Comparison of ENCODE assay signal across 8 mouse cellular contexts in the genomic region with DNA sequence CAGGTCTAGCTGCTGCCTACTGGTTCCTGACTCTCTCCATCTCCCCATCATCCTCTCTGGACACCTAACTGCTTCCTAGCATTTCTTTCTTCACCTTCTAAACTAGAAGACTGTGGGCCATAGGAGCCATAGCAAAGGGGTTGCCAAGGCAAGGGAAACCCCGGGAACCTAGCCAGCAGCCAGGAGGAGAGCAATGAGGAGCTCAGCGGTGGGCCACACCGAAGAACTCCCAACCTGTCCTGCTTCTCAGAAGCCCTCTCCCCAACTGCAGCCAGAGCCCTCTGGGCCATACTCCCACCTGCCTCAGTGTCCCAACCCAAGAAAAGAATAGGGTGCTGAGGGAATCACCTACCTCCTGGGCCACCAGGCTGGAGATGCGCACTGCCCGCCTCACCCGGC. TPM values are rescaled to one million over a fixed set of nuclear protein-coding genes. Genes with fewer than 3 reads are reported as not detected.
DNase-seq lines count a peak whose midpoint lies in the region; ATAC-seq and TF ChIP-seq lines count a peak whose summit lies in the region.
"Had no signal": no experiment of that assay in that cellular context is flagged by ENCODE, and none has a peak within 500 bp of the region (broad histone marks: within the 10 kb centered on the region; RNA-seq: fewer than 3 reads in every experiment).

No protein-coding gene starts in this region.

- intact Hi-C loops in gastrocnemius, postnatal 36 days (cut with DNase I), result no loop called here

- 0 out of 4 replicates have a peak overlapping the region, but pooled peaks have one; percentile 34 to 44 for H3K4me3 ChIP-seq in ES-E14 (ENCODE audit: insufficient read depth in 1 of 2, low read depth in 1 of 2, low read length in 2 of 2, poor library complexity in 1 of 2, severe bottlenecking in 1 of 2)
- 0 out of 2 replicates have a peak overlapping the region, but pooled peaks have one; percentile 2 for H3K4me3 ChIP-seq in brown adipose tissue, adult 24 weeks (ENCODE audit: insufficient read depth, low read depth, low read length)
- peak overlapping the region; percentile 26 for H3K4me3 ChIP-seq in heart, embryonic 16.5 days (ENCODE audit: low read length)
- H3K4me3 ChIP-seq in liver, embryonic 15.5 days (replicated peaks), result no peak overlapping the region

- H3K27ac ChIP-seq in ES-E14 (ENCODE audit: insufficient read depth, low read depth, low read length, poor library complexity, severe bottlenecking), result no peak overlapping the region
- no peak overlapping the region for H3K27ac ChIP-seq in brown adipose tissue, adult 24 weeks (replicated peaks; ENCODE audit: low read depth, low read length)
- H3K27ac ChIP-seq in heart, embryonic 16.5 days (ENCODE audit: low read length), result peak overlapping the region; percentile 93
- no peak overlapping the region for H3K27ac ChIP-seq in liver, embryonic 15.5 days (replicated peaks)

- in situ Hi-C loops in ES-E14 (cut with MboI; ENCODE audit: low sequenced_read_pairs in 2 of 2, unreplicated experiment in 2 of 2), result no loop called here

- DNase-seq in ES-E14 (ENCODE audit: low read depth, low spot score), result no peak
- DNase-seq in layer of hippocampus, postnatal 25 days (ENCODE audit: extremely low spot score in 1 of 2, low spot score in 1 of 2), result no peak
- DNase-seq in gastrocnemius, postnatal 36 days, result no peak
- no peak for DNase-seq in kidney, adult 18-20 months
- DNase-seq: thymus, postnatal 4 days had no signal

- 68% methylated on average over 6 of the region's 6 CpGs for WGBS in heart, embryonic 16.5 days
- 62% methylated on average over 6 of the region's 6 CpGs for WGBS in liver, embryonic 15.5 days (ENCODE audit: insufficient replicate concordance)

- H3K36me3 ChIP-seq in ES-E14 (ENCODE audit: control insufficient read depth, insufficient read depth, low read length, poor library complexity, severe bottlenecking), result no peaks in the 10 kb centered on the region
- H3K36me3 ChIP-seq in heart, embryonic 16.5 days (ENCODE audit: control insufficient read depth, insufficient read depth), result peaks cover 45% of the 10 kb centered on the region
- no peaks in the 10 kb centered on the region for H3K36me3 ChIP-seq in liver, embryonic 15.5 days (replicated peaks)

- peaks cover 0 to 13% of the 10 kb centered on the region in 2 experiments; a peak in 1 of 4 replicates for H3K4me1 ChIP-seq in ES-E14 (ENCODE audit: control insufficient read depth in 2 of 2, insufficient read depth in 2 of 2, low read length in 2 of 2, poor library complexity in 1 of 2)
- no peaks in the 10 kb centered on the region for H3K4me1 ChIP-seq in brown adipose tissue, adult 24 weeks (ENCODE audit: control insufficient read depth, insufficient read depth, insufficient read length, low read length)
- H3K4me1 ChIP-seq in heart, embryonic 16.5 days (ENCODE audit: control insufficient read depth, insufficient read depth, low read length), result peaks cover 44% of the 10 kb centered on the region
- H3K4me1 ChIP-seq in liver, embryonic 15.5 days (replicated peaks), result peaks cover 5% of the 10 kb centered on the region

- peak overlapping the region; percentile 53 for H3K4me2 ChIP-seq in heart, embryonic 16.5 days (ENCODE audit: low read depth, low read length)
- peak overlapping the region; percentile 36; the same call in 1 of the 2 replicates for H3K4me2 ChIP-seq in liver, embryonic 15.5 days

- H3K9ac ChIP-seq in ES-E14 (ENCODE audit: insufficient read depth, low read depth, low read length, poor library complexity, severe bottlenecking), result no peak overlapping the region
- peak overlapping the region; percentile 63 for H3K9ac ChIP-seq in heart, embryonic 16.5 days (ENCODE audit: low read length)
- H3K9ac ChIP-seq in liver, embryonic 15.5 days, result no peak overlapping the region

- no peaks in the 10 kb centered on the region for H3K9me3 ChIP-seq in ES-E14 (ENCODE audit: control insufficient read depth, insufficient read depth, low read depth, low read length)
- H3K9me3 ChIP-seq in heart, embryonic 16.5 days (replicated peaks; ENCODE audit: control insufficient read depth, low read length), result no peaks in the 10 kb centered on the region
- H3K9me3 ChIP-seq in liver, embryonic 15.5 days (replicated peaks), result no peaks in the 10 kb centered on the region

- ATAC-seq in heart, embryonic 16.5 days (replicated peaks; ENCODE audit: extremely low read depth, insufficient read depth, low FRiP score), result no peak
- no peak for ATAC-seq in liver, embryonic 15.5 days (ENCODE audit: insufficient read depth)

- no peaks in the 10 kb centered on the region for H3K27me3 ChIP-seq in heart, embryonic 16.5 days (ENCODE audit: control insufficient read depth, insufficient read depth, low read length)
- H3K27me3 ChIP-seq in liver, embryonic 15.5 days, result peaks cover 43% of the 10 kb centered on the region

TF ChIP-seq in ES-E14, 5 proteins besides CTCF, POLR2A, EP300 and RAD21:
- TF ChIP-seq ZC3H11A (IDR thresholded peaks at IDR 0.05; ENCODE audit: borderline replicate concordance, low read depth, low read length), result no peak
- no peak for TF ChIP-seq ZNF384 (IDR thresholded peaks at IDR 0.05; ENCODE audit: low read depth, low read length)
- no peak for TF ChIP-seq HCFC1 (IDR thresholded peaks at IDR 0.05; ENCODE audit: borderline replicate concordance, insufficient read depth, low read length)
- no peak for TF ChIP-seq MAFK (IDR thresholded peaks at IDR 0.05; ENCODE audit: insufficient read depth, low read depth, low read length)
- no peak for TF ChIP-seq CHD2 (IDR thresholded peaks at IDR 0.05; ENCODE audit: low read depth, low read length)

RNA-seq across cellular contexts. Expression of a gene that starts 22.6 kb away (rescaled TPM):
- 6.5 and 7.7 TPM in 2 replicates for total RNA-seq in ES-E14 (2012; rRNA removed)
- polyA plus RNA-seq in brown adipose tissue, adult 24 weeks (2012; ENCODE audit: insufficient read depth, insufficient read length, missing spikeins), result 1.4 and 2.3 TPM in 2 replicates
- polyA plus RNA-seq in heart, embryonic 16.5 days (2015; fragmentation: Nextera tagmentation; extraction: Ambion mirVana), result 18.0 and 25.2 TPM in 2 replicates
- 0.35 and 0.68 TPM in 2 replicates for polyA plus RNA-seq in liver, embryonic 15.5 days (2015; fragmentation: Nextera tagmentation; extraction: Ambion mirVana)
- total RNA-seq in layer of hippocampus, postnatal 25 days (2021), result 10 to 100 TPM; 20.1 to 21.9 TPM
- total RNA-seq in gastrocnemius, postnatal 36 days (2021), result 1 to 10 TPM; 2.2 to 2.6 TPM

RNA-seq across cellular contexts. Expression of a gene that starts 35.8 kb away (rescaled TPM):
- total RNA-seq in ES-E14 (2012; rRNA removed), result 2.2 and 5.8 TPM in 2 replicates
- 10.2 and 11.2 TPM in 2 replicates for polyA plus RNA-seq in brown adipose tissue, adult 24 weeks (2012; ENCODE audit: insufficient read depth, insufficient read length, missing spikeins)
- 27.3 and 31.9 TPM in 2 replicates for polyA plus RNA-seq in heart, embryonic 16.5 days (2015; fragmentation: Nextera tagmentation; extraction: Ambion mirVana)
- polyA plus RNA-seq in liver, embryonic 15.5 days (2015; fragmentation: Nextera tagmentation; extraction: Ambion mirVana), result 2.1 and 2.5 TPM in 2 replicates
- 1 to 10 TPM; 6.7 to 8.4 TPM for total RNA-seq in layer of hippocampus, postnatal 25 days (2021)
- total RNA-seq in gastrocnemius, postnatal 36 days (2021), result 1 to 10 TPM; 4.9 to 5.4 TPM
